Mouse (Mus musculus): ENCODE data around the gene Rpusd3. TPM values are rescaled to one million over a fixed set of nuclear protein-coding genes. Genes with fewer than 3 reads are reported as not detected.

The Rpusd3 gene
- polyA plus RNA-seq, 1 experiment from 2014 or later, result 20.3 TPM

GRCm38 (mm10) chr6:113435664-113436205 lies 16.6 kb upstream of the Rpusd3 start, which contains the start of gene Cidec:
TSS of gene Cidec (minus strand) at chr6:113435760.
- no peak within 1 kb of the TSS for H3K4me3 ChIP-seq (ENCODE audit: low read depth, low read length)
- no peak within 1 kb of the TSS for H3K9ac ChIP-seq (ENCODE audit: low read depth, low read length)
- H3K4me1 ChIP-seq (ENCODE audit: control insufficient read depth, insufficient read depth, low read length), result no peaks in the 10 kb centered on the region
- no peaks in the 10 kb centered on the region for H3K36me3 ChIP-seq (ENCODE audit: control insufficient read depth, insufficient read depth, low read length)
- H3K27ac ChIP-seq (ENCODE audit: low read length), result no peak within 1 kb of the TSS
- H3K9me3 ChIP-seq (replicated peaks; ENCODE audit: control insufficient read depth, low read length, poor library complexity, severe bottlenecking), result no peaks in the 10 kb centered on the region
- no peak within 1 kb of the TSS for H3K4me2 ChIP-seq (ENCODE audit: low read length)
- no peaks in the 10 kb centered on the region for H3K27me3 ChIP-seq (ENCODE audit: control insufficient read depth, insufficient read depth, low read depth, low read length)
- whole genome bisulfite sequencing, result 79% methylated on average over 9 of the region's 9 CpGs
- no peak for ATAC-seq

GRCm38 (mm10) chr6:113434691-113435090 lies 15.6 kb upstream of the Rpusd3 start:
- ATAC-seq, result no peak
- no peak overlapping the region for H3K4me2 ChIP-seq (ENCODE audit: low read length)
- no peak overlapping the region for H3K9ac ChIP-seq (ENCODE audit: low read depth, low read length)
- H3K27me3 ChIP-seq (ENCODE audit: control insufficient read depth, insufficient read depth, low read depth, low read length), result no peaks in the 10 kb centered on the region
- no peak overlapping the region for H3K4me3 ChIP-seq (ENCODE audit: low read depth, low read length)
- WGBS, result 79% methylated on average over 7 of the region's 7 CpGs
- no peak overlapping the region for H3K27ac ChIP-seq (ENCODE audit: low read length)
- H3K36me3 ChIP-seq (ENCODE audit: control insufficient read depth, insufficient read depth, low read length), result no peaks in the 10 kb centered on the region
- H3K4me1 ChIP-seq (ENCODE audit: control insufficient read depth, insufficient read depth, low read length), result no peaks in the 10 kb centered on the region
- no peaks in the 10 kb centered on the region for H3K9me3 ChIP-seq (replicated peaks; ENCODE audit: control insufficient read depth, low read length, poor library complexity, severe bottlenecking)

- no peak overlapping the region for H3K27ac ChIP-seq (ENCODE audit: low read length)
- H3K9me3 ChIP-seq (replicated peaks; ENCODE audit: control insufficient read depth, low read length, poor library complexity, severe bottlenecking), result no peaks in the 10 kb centered on the region
- 68% methylated on average over 3 of the region's 3 CpGs for WGBS
- H3K4me2 ChIP-seq (ENCODE audit: low read length), result no peak overlapping the region
- H3K4me1 ChIP-seq (ENCODE audit: control insufficient read depth, insufficient read depth, low read length), result no peaks in the 10 kb centered on the region
- H3K36me3 ChIP-seq (ENCODE audit: control insufficient read depth, insufficient read depth, low read length), result no peaks in the 10 kb centered on the region
- no peak for ATAC-seq
- H3K9ac ChIP-seq (ENCODE audit: low read depth, low read length), result no peak overlapping the region
- no peak overlapping the region for H3K4me3 ChIP-seq (ENCODE audit: low read depth, low read length)
- no peaks in the 10 kb centered on the region for H3K27me3 ChIP-seq (ENCODE audit: control insufficient read depth, insufficient read depth, low read depth, low read length)
These were observed 14.5 kb upstream of the Rpusd3 start for GRCm38 (mm10) chr6:113433661-113434060.

GRCm38 (mm10) chr6:113431801-113432200 lies 12.7 kb upstream of the Rpusd3 start:
- no peaks in the 10 kb centered on the region for H3K9me3 ChIP-seq (replicated peaks; ENCODE audit: control insufficient read depth, low read length, poor library complexity, severe bottlenecking)
- 59% methylated on average over 3 of the region's 3 CpGs for WGBS
- H3K4me2 ChIP-seq (ENCODE audit: low read length), result no peak overlapping the region
- H3K27ac ChIP-seq (ENCODE audit: low read length), result no peak overlapping the region
- no peaks in the 10 kb centered on the region for H3K4me1 ChIP-seq (ENCODE audit: control insufficient read depth, insufficient read depth, low read length)
- no peaks in the 10 kb centered on the region for H3K36me3 ChIP-seq (ENCODE audit: control insufficient read depth, insufficient read depth, low read length)
- H3K4me3 ChIP-seq (ENCODE audit: low read depth, low read length), result no peak overlapping the region
- no peak overlapping the region for H3K9ac ChIP-seq (ENCODE audit: low read depth, low read length)
- H3K27me3 ChIP-seq (ENCODE audit: control insufficient read depth, insufficient read depth, low read depth, low read length), result no peaks in the 10 kb centered on the region
- ATAC-seq, result no peak

GRCm38 (mm10) chr6:113430846-113431245 lies 11.7 kb upstream of the Rpusd3 start:
- Histone ChIP-seq H3K4me1 (ENCODE audit: control insufficient read depth, insufficient read depth, low read length) (no peaks in the 10 kb centered on the region), H3K36me3 (ENCODE audit: control insufficient read depth, insufficient read depth, low read length) (no peaks in the 10 kb centered on the region), H3K4me2 (ENCODE audit: low read length) (no peak overlapping the region), H3K27ac (ENCODE audit: low read length) (no peak overlapping the region), H3K9me3 (replicated peaks; ENCODE audit: control insufficient read depth, low read length, poor library complexity, severe bottlenecking) (no peaks in the 10 kb centered on the region), H3K4me3 (ENCODE audit: low read depth, low read length) (no peak overlapping the region), H3K27me3 (ENCODE audit: control insufficient read depth, insufficient read depth, low read depth, low read length) (no peaks in the 10 kb centered on the region), H3K9ac (ENCODE audit: low read depth, low read length) (no peak overlapping the region)
- ATAC-seq, result no peak
- WGBS, result 59% methylated on average over 3 of the region's 3 CpGs

GRCm38 (mm10) chr6:113429965-113430364 lies 10.8 kb upstream of the Rpusd3 start:
- H3K4me1 ChIP-seq (ENCODE audit: control insufficient read depth, insufficient read depth, low read length), result no peaks in the 10 kb centered on the region
- no peak overlapping the region for H3K4me3 ChIP-seq (ENCODE audit: low read depth, low read length)
- no peaks in the 10 kb centered on the region for H3K27me3 ChIP-seq (ENCODE audit: control insufficient read depth, insufficient read depth, low read depth, low read length)
- no peaks in the 10 kb centered on the region for H3K9me3 ChIP-seq (replicated peaks; ENCODE audit: control insufficient read depth, low read length, poor library complexity, severe bottlenecking)
- no peak overlapping the region for H3K9ac ChIP-seq (ENCODE audit: low read depth, low read length)
- no peak overlapping the region for H3K27ac ChIP-seq (ENCODE audit: low read length)
- ATAC-seq, result no peak
- no peaks in the 10 kb centered on the region for H3K36me3 ChIP-seq (ENCODE audit: control insufficient read depth, insufficient read depth, low read length)
- H3K4me2 ChIP-seq (ENCODE audit: low read length), result no peak overlapping the region
- 79% methylated on average over 3 of the region's 3 CpGs for WGBS

GRCm38 (mm10) chr6:113428006-113428405 lies 8.9 kb upstream of the Rpusd3 start:
- Histone ChIP-seq H3K4me3 (ENCODE audit: low read depth, low read length) (no peak overlapping the region), H3K4me2 (ENCODE audit: low read length) (no peak overlapping the region), H3K4me1 (ENCODE audit: control insufficient read depth, insufficient read depth, low read length) (no peaks in the 10 kb centered on the region), H3K9ac (ENCODE audit: low read depth, low read length) (no peak overlapping the region), H3K36me3 (ENCODE audit: control insufficient read depth, insufficient read depth, low read length) (no peaks in the 10 kb centered on the region), H3K9me3 (replicated peaks; ENCODE audit: control insufficient read depth, low read length, poor library complexity, severe bottlenecking) (no peaks in the 10 kb centered on the region), H3K27ac (ENCODE audit: low read length) (no peak overlapping the region), H3K27me3 (ENCODE audit: control insufficient read depth, insufficient read depth, low read depth, low read length) (no peaks in the 10 kb centered on the region)
- no peak for ATAC-seq
- 92% methylated on average over 16 of the region's 16 CpGs for WGBS

- no peak overlapping the region for H3K4me3 ChIP-seq (ENCODE audit: low read depth, low read length)
These were observed 8.3 kb upstream of the Rpusd3 start for GRCm38 (mm10) chr6:113427397-113427796.

GRCm38 (mm10) chr6:113426696-113427095 lies 7.6 kb upstream of the Rpusd3 start:
- ATAC-seq, result no peak
- H3K27ac ChIP-seq (ENCODE audit: low read length), result no peak overlapping the region
- 94% methylated on average over 4 of the region's 4 CpGs for WGBS
- H3K36me3 ChIP-seq (ENCODE audit: control insufficient read depth, insufficient read depth, low read length), result no peaks in the 10 kb centered on the region
- no peaks in the 10 kb centered on the region for H3K27me3 ChIP-seq (ENCODE audit: control insufficient read depth, insufficient read depth, low read depth, low read length)
- no peaks in the 10 kb centered on the region for H3K9me3 ChIP-seq (replicated peaks; ENCODE audit: control insufficient read depth, low read length, poor library complexity, severe bottlenecking)
- H3K4me1 ChIP-seq (ENCODE audit: control insufficient read depth, insufficient read depth, low read length), result no peaks in the 10 kb centered on the region
- H3K4me3 ChIP-seq (ENCODE audit: low read depth, low read length), result no peak overlapping the region
- H3K9ac ChIP-seq (ENCODE audit: low read depth, low read length), result no peak overlapping the region
- no peak overlapping the region for H3K4me2 ChIP-seq (ENCODE audit: low read length)

More at GRCm38 (mm10) chr6:113427397-113427796, 8.3 kb upstream of the Rpusd3 start:
- H3K4me1 ChIP-seq (ENCODE audit: control insufficient read depth, insufficient read depth, low read length), result no peaks in the 10 kb centered on the region
- H3K27me3 ChIP-seq (ENCODE audit: control insufficient read depth, insufficient read depth, low read depth, low read length), result no peaks in the 10 kb centered on the region
- no peaks in the 10 kb centered on the region for H3K9me3 ChIP-seq (replicated peaks; ENCODE audit: control insufficient read depth, low read length, poor library complexity, severe bottlenecking)
- no peak for ATAC-seq
- H3K4me2 ChIP-seq (ENCODE audit: low read length), result no peak overlapping the region
- H3K27ac ChIP-seq (ENCODE audit: low read length), result no peak overlapping the region
- no peak overlapping the region for H3K9ac ChIP-seq (ENCODE audit: low read depth, low read length)
- 62% methylated on average over 3 of the region's 3 CpGs for whole genome bisulfite sequencing
- no peaks in the 10 kb centered on the region for H3K36me3 ChIP-seq (ENCODE audit: control insufficient read depth, insufficient read depth, low read length)
